Mouse (Mus musculus) brain, embryonic 14.5 days (tissue): ENCODE measurements around the gene Pan3. TPM values are rescaled to one million over a fixed set of nuclear protein-coding genes. Genes with fewer than 3 reads are reported as not detected.

ENCODE experiments used
- DNase-seq: peaks from one replicate; pipeline ENCODE4 v3.0.0-alpha.2; 2011; ENCODE audit warnings: low read depth
- CTCF ChIP-seq: fragments of 200-500 bp; IDR thresholded peaks from 2 replicates; pipeline ENCODE4 v1.5.1; 2012; ENCODE audit warnings: inconsistent platforms, mild to moderate bottlenecking, moderate library complexity, borderline replicate concordance; ENCODE audit not compliant: insufficient read depth, insufficient read length; ENCODE audit errors: extremely low read depth
- POLR2A ChIP-seq: fragments of 200-500 bp; IDR thresholded peaks from 2 replicates; pipeline ENCODE4 v1.6.1; 2012; ENCODE audit warnings: mild to moderate bottlenecking, inconsistent platforms, borderline replicate concordance; ENCODE audit not compliant: poor library complexity, insufficient read depth, insufficient read length, severe bottlenecking; ENCODE audit errors: extremely low read depth
- polyA plus RNA-seq: library from polyadenylated mRNA; depleted of rRNA; stranded (reverse); fragments of >200 nt; gene quantifications from 2 replicates; pipeline ENCODE4 v1.2.3, GENCODE M21; 2012; rRNA removed

Gene Pan3
- polyA plus RNA-seq, 1 experiment, result 54.6 TPM

GRCm38 (mm10) chr5:147579691-147580090 lies 149.7 kb downstream of the Pan3 start:
- no peak for DNase-seq
- no peak for TF ChIP-seq POLR2A

- no peak for DNase-seq
- TF ChIP-seq POLR2A (no peak), CTCF (no peak)
These were observed 150.2 kb downstream of the Pan3 start for GRCm38 (mm10) chr5:147580181-147580580.

DNA sequence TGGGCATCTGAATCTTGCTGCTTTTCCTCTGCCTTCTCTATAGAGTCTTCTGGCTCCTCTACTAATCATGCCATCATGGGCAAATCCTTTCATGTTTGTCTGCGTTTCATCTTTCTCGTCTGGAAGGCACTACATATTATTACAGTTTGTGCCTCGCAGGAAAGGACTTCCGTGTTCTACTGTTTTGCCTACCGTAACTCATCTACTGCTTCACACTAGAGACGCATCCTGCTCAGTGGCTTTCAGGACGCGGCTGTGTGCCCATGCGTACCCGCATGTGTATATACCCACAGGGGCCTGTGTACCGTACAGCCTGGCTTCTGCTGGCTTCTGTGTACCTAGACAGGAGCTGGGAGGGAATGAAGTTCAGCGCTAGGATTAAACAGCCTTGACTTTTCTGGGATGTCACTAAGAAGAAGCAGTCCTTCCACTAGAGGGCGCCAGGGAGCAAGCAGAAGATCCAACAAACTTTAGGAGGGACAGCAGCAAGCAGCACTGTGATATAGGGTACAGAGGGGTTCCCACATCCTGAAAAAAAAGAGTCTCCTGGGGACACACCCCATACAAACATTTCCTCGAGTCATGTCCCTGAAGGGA lies 153.8 kb downstream of the Pan3 start:
- DNase-seq, result peak; percentile 83
- TF ChIP-seq POLR2A, result no peak
- TF ChIP-seq CTCF, result peak; percentile 85

DNA sequence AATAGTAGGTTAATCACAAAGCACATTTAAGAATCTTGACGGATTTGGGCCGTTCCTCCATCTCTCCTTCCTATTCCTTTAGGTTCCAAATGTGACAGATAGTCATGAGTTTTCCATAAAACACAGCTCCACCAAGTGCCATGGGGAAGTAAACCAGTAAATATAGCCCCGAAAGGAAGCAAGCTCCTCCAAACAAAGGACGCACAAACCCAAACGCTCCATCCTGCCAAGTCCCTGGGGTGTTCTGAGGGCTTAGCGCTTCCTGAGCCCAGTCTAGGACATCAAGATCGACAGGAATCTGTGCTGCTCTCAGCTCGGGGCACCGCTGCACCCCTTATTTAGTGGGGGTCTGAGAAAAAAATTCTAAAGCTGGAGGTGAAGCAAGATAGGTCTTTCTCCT lies 154.7 kb downstream of the Pan3 start:
- TF ChIP-seq POLR2A, result no peak
- no peak for DNase-seq

DNA sequence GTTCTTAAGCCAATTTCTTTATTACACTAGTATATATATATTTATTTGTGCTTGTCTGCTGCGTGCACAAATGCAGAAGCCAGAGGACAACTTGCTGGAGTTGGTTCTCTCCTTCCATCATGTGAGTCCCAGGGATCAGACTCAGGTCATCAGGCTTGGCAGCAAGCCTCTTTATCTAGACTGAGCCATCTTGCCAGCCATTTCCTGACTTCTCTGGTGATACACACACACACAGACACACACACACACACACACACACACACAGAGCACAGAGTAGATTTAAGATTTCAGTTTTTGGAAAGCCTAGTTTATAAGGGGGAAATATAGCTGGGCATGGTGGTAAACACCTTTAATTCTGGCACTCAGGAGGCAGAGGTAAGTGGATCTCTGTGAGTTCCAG lies 155.1 kb downstream of the Pan3 start:
- TF ChIP-seq POLR2A, result no peak
- no peak for TF ChIP-seq CTCF
- DNase-seq, result no peak

GRCm38 (mm10) chr5:147589814-147590213 lies 159.9 kb downstream of the Pan3 start:
- TF ChIP-seq POLR2A (no peak), CTCF (no peak)
- peak; percentile 7 for DNase-seq

- DNase-seq, result peak; percentile 69
- TF ChIP-seq POLR2A, result no peak
- TF ChIP-seq CTCF, result no peak
These were observed 167.9 kb downstream of the Pan3 start for GRCm38 (mm10) chr5:147597825-147598224.

Other genes starting within 250 kb of the Pan3 start
- 9.8 and 11.2 TPM in 2 replicates for gene Gsx1, start 241.5 kb upstream of the Pan3 start, polyA plus RNA-seq
- not detected in 2 replicates for gene Pdx1, start 160.2 kb upstream of the Pan3 start, polyA plus RNA-seq
- not detected in 2 replicates for gene Cdx2, start 122.9 kb upstream of the Pan3 start, polyA plus RNA-seq
- not detected in 2 replicates for gene Urad, start 107.7 kb upstream of the Pan3 start, polyA plus RNA-seq
- 0.20 and 0.56 TPM in 2 replicates for gene Flt3, start 29.7 kb upstream of the Pan3 start, polyA plus RNA-seq